Mouse (Mus musculus) central nervous system, embryonic 18 days (tissue): ENCODE data around the gene Olfr1297. TPM values are rescaled to one million over a fixed set of nuclear protein-coding genes. Genes with fewer than 3 reads are reported as not detected.

Experiments used
- polyA plus RNA-seq: library from polyadenylated mRNA; depleted of rRNA; stranded (reverse); fragments of >200 nt; gene quantifications from 2 replicates; pipeline ENCODE4 v1.2.3, GENCODE M21; 2012; rRNA removed

The Olfr1297 gene
- not detected in 2 replicates for polyA plus RNA-seq

DNA sequence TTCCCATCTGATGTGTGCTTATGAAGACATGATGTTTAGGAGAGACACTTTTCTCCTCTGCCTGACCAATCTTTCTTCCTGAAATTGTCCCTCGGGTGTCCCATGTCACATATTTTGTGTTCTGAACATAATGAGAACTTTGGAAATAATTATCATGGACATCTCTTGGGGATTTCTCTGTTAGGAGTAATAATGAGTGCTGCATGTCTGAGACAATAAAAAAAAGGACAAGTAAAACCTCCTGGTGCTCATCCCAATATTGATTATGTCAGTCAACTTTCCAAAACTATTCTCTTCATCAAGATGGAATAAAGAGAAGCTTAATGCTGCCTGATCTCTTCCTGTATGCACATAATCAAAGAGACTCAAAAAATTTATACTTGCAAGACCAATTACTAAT lies at the start of gene Olfr1297:
Gene Olfr1297, minus strand, starts transcription at position 101 of the 400 bp plus-strand sequence.

DNA sequence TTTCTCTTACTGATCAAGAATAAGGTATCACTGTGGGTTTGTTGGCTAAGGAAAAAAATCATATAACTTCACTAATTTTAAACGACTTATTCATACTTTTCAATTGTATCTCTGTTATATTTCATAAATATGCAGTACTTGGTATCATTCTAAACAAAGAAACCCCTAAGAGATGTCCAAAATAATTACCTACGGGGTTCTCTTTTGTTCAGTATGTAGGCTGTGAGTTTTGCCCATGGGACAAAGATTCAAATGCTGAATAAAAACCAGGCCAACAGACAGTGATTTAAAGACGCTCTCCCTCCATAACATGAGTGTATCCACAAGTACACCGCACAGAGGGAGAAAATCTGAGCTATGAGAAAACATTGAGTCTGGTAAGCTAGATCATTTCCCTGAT lies 34.8 kb upstream of the Olfr1297 start, which contains the start of gene Olfr1299:
Gene Olfr1299, plus strand, starts transcription at position 301 of the 400 bp plus-strand sequence.

DNA sequence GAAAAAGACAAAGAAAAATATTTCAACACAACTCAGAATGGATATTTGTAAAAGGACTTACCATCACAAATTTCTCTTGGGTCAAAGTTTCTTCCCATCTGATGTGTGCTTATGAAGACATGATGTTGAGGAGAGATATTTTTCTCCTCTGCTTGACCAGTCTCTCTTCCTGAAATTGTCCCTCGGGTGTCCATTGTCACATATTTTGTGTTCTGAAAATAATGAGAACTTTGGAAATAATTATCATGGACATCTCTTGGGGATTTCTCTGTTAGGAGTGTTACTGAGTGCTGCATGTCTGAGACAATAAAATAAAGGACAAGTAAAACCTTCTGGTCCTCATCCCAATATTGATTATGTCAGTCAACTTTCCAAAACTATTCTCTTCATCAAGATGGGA lies 22.8 kb upstream of the Olfr1297 start, which contains the start of gene Olfr1298:
Gene Olfr1298, minus strand, starts transcription at position 101 of the 400 bp plus-strand sequence.

DNA sequence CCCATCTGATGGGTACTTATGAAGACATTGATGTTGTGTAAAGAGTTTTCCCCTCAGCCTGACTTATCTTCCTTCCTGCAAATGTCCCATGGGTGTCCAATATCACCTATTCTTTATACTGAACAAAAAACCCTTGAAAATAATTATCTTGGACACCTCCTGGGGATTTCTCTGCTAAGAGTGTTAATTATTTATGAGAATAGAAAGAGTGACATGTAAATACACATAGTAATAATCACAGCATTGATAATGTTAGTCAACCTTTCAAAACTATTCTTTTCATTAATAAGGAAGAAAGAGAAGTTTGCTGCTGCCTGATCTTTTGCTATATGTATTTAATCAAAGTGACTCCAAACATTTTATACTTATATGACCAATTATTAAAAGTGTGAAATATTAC lies 56.7 kb downstream of the Olfr1297 start, which contains the start of gene Olfr1295:
Gene Olfr1295, minus strand, starts transcription at position 101 of the 400 bp plus-strand sequence.

Other genes with a start within 250 kb of the Olfr1297 start
- gene Olfr1286, start 203.4 kb downstream of the Olfr1297 start, polyA plus RNA-seq: not detected in 2 replicates
- not detected in 2 replicates for gene Olfr1287, start 177.4 kb downstream of the Olfr1297 start, polyA plus RNA-seq
- not detected in 2 replicates for gene Olfr1288, start 152.4 kb downstream of the Olfr1297 start, polyA plus RNA-seq
- not detected in 2 replicates for gene Olfr1289, start 145.7 kb downstream of the Olfr1297 start, polyA plus RNA-seq
- gene Olfr1290, start 132.7 kb downstream of the Olfr1297 start, polyA plus RNA-seq: not detected in 2 replicates
- gene Olfr1291-ps1, start 129.3 kb downstream of the Olfr1297 start, polyA plus RNA-seq: not detected in 2 replicates
- not detected in 2 replicates for gene Olfr1293-ps, start 101.3 kb downstream of the Olfr1297 start, polyA plus RNA-seq
- gene Olfr1294, start 86.2 kb downstream of the Olfr1297 start, polyA plus RNA-seq: not detected in 2 replicates
- gene Olfr1295, start 56.8 kb downstream of the Olfr1297 start, polyA plus RNA-seq: not detected in 2 replicates
- gene Olfr1298, start 22.7 kb upstream of the Olfr1297 start, polyA plus RNA-seq: not detected in 2 replicates
- not detected in 2 replicates for gene Olfr1299, start 34.9 kb upstream of the Olfr1297 start, polyA plus RNA-seq
- gene Olfr1301, start 124.5 kb upstream of the Olfr1297 start, polyA plus RNA-seq: not detected in 2 replicates
- not detected in 2 replicates for gene Olfr1302, start 150.9 kb upstream of the Olfr1297 start, polyA plus RNA-seq
- not detected in 2 replicates for gene Olfr1303, start 193.8 kb upstream of the Olfr1297 start, polyA plus RNA-seq